Mouse (Mus musculus): ENCODE results near the gene Zfp423. TPM values are rescaled to one million over a fixed set of nuclear protein-coding genes. Genes with fewer than 3 reads are reported as not detected.

Zfp423 gene
- total RNA-seq, 2 experiments from 2014 or later = 9.1 to 14.5 TPM

GRCm38 (mm10) chr8:87765276-87765675, 194.1 kb downstream of the Zfp423 start:
- intact Hi-C loops (cut with DNase I) = no loop called here
- DNase-seq = no peak

GRCm38 (mm10) chr8:87758750-87759149, 200.6 kb downstream of the Zfp423 start:
- peak; percentile 15 to 40 for DNase-seq
- intact Hi-C loops (cut with DNase I) = no loop called here

- intact Hi-C loops (cut with DNase I) = no loop called here
Observed at GRCm38 (mm10) chr8:87754853-87755252, 204.5 kb downstream of the Zfp423 start.

GRCm38 (mm10) chr8:87753636-87754035, 205.8 kb downstream of the Zfp423 start:
- intact Hi-C loops (cut with DNase I) = loop anchor here (2.0 kb wide), 1 partner anchor 39 kb away; no protein-coding TSS in a partner anchor
- no peak for DNase-seq

More at GRCm38 (mm10) chr8:87754853-87755252, 204.5 kb downstream of the Zfp423 start:
- no peak for DNase-seq

- DNase-seq = peak in 1 of 2 experiments; percentile 14
- intact Hi-C loops (cut with DNase I) = loop anchor here (2.0 kb wide), 1 partner anchor 38 kb away; no protein-coding TSS in a partner anchor
Observed at GRCm38 (mm10) chr8:87753148-87753547, 206.2 kb downstream of the Zfp423 start.

GRCm38 (mm10) chr8:87752710-87753109, 206.7 kb downstream of the Zfp423 start:
- DNase-seq = no peak
- intact Hi-C loops (cut with DNase I) = loop anchor here (2.0 kb wide), 1 partner anchor 38 kb away; no protein-coding TSS in a partner anchor

- DNase-seq = peak; percentile 42 to 68
- intact Hi-C loops (cut with DNase I) = loop anchor here (5.0 kb wide), 2 partner anchors 85 to 155 kb away; no protein-coding TSS in a partner anchor
Observed at GRCm38 (mm10) chr8:87747582-87747981, 211.8 kb downstream of the Zfp423 start.

- DNase-seq = no peak
- intact Hi-C loops (cut with DNase I) = loop anchor here (5.0 kb wide), 2 partner anchors 85 to 155 kb away; no protein-coding TSS in a partner anchor
Observed at GRCm38 (mm10) chr8:87747142-87747541, 212.3 kb downstream of the Zfp423 start.

- intact Hi-C loops (cut with DNase I) = loop anchor here (5.0 kb wide), 2 partner anchors 84 to 154 kb away; no protein-coding TSS in a partner anchor
- DNase-seq = peak; percentile 68 to 69
Observed at GRCm38 (mm10) chr8:87746072-87746471, 213.3 kb downstream of the Zfp423 start.

GRCm38 (mm10) chr8:87745125-87745698, 214.2 kb downstream of the Zfp423 start:
- intact Hi-C loops (cut with DNase I) = loop anchor here (5.0 kb wide), 2 partner anchors 83 to 153 kb away; no protein-coding TSS in a partner anchor
- DNase-seq = no peak

- DNase-seq = no peak
- intact Hi-C loops (cut with DNase I) = no loop called here
Observed at GRCm38 (mm10) chr8:87744556-87744955, 214.8 kb downstream of the Zfp423 start.

- DNase-seq = no peak
- intact Hi-C loops (cut with DNase I) = no loop called here
Observed at GRCm38 (mm10) chr8:87742016-87742415, 217.4 kb downstream of the Zfp423 start.

- DNase-seq = no peak
- intact Hi-C loops (cut with DNase I) = no loop called here
Observed at GRCm38 (mm10) chr8:87740946-87741530, 218.4 kb downstream of the Zfp423 start.

GRCm38 (mm10) chr8:87737900-87738299, 221.5 kb downstream of the Zfp423 start:
- no peak for DNase-seq
- intact Hi-C loops (cut with DNase I) = no loop called here

- no peak for DNase-seq
- intact Hi-C loops (cut with DNase I) = loop anchor here (5.0 kb wide), 1 partner anchor 602 kb away; no protein-coding TSS in a partner anchor
Observed at GRCm38 (mm10) chr8:87734902-87735301, 224.5 kb downstream of the Zfp423 start.

GRCm38 (mm10) chr8:87734496-87734895, 224.9 kb downstream of the Zfp423 start:
- DNase-seq = no peak
- intact Hi-C loops (cut with DNase I) = loop anchor here (5.0 kb wide), 1 partner anchor 603 kb away; no protein-coding TSS in a partner anchor

- intact Hi-C loops (cut with DNase I) = loop anchor here (5.0 kb wide), 1 partner anchor 606 kb away; no protein-coding TSS in a partner anchor
- DNase-seq = no peak
Observed at GRCm38 (mm10) chr8:87731062-87731461, 228.3 kb downstream of the Zfp423 start.

- DNase-seq = no peak
- intact Hi-C loops (cut with DNase I) = no loop called here
Observed at GRCm38 (mm10) chr8:87723015-87723414, 236.4 kb downstream of the Zfp423 start.

GRCm38 (mm10) chr8:87719137-87719815, 240.1 kb downstream of the Zfp423 start:
- intact Hi-C loops (cut with DNase I) = loop anchor here (5.0 kb wide), 1 partner anchor 78 kb away; no protein-coding TSS in a partner anchor
- DNase-seq = peak in 1 of 2 experiments; percentile 32

GRCm38 (mm10) chr8:87717445-87717844, 241.9 kb downstream of the Zfp423 start:
- DNase-seq = no peak
- intact Hi-C loops (cut with DNase I) = loop anchor here (1.0 to 5.0 kb wide), 2 partner anchors 80 to 243 kb away; no protein-coding TSS in a partner anchor

GRCm38 (mm10) chr8:87716726-87717248, 242.6 kb downstream of the Zfp423 start:
- intact Hi-C loops (cut with DNase I) = loop anchor here (1.0 to 5.0 kb wide), 2 partner anchors 81 to 244 kb away; no protein-coding TSS in a partner anchor
- no peak for DNase-seq
